Mouse (Mus musculus): Measurements from ENCODE around the gene Zfp598. TPM values are rescaled to one million over a fixed set of nuclear protein-coding genes. Genes with fewer than 3 reads are reported as not detected.

The Zfp598 gene
- total and polyA plus RNA-seq, 3 experiments: 22.1 to 54.0 (median 31.8) TPM

DNA sequence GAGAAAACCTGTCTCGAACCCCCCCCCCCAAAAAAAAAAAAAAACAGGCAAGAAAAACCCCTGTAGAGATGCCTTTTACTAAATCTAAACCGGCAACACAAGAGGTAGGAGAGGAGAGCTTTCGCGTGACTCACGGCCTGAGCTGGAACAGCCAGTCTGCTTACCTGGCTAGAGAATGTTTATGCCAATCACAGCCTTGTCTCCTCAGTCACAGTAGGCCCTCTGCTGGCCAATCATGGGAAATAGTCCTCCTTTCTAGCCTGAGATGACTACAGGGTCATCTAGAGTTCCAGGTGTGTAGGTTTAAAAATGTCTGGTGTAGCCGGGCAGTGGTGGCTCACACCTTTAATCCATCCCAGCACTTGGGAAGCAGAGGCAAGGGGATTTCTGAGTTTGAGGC is 2.1 kb upstream of the Zfp598 start:
- Histone ChIP-seq H3K9ac (ENCODE audit: insufficient read depth, low read depth) (no peak overlapping the region), H3K27ac (ENCODE audit: insufficient read depth, low read depth) (no peak overlapping the region), H3K36me3 (replicated peaks in 1 of 2; ENCODE audit: control insufficient read depth in 1 of 2, insufficient read depth in 1 of 2, low read length in 1 of 2) (no peaks in the 10 kb centered on the region), H3K27me3 (replicated peaks) (no peaks in the 10 kb centered on the region), H3K4me1 (ENCODE audit: control insufficient read depth in 1 of 2, insufficient read depth in 2 of 2) (peaks cover 5 to 39% of the 10 kb centered on the region in 2 experiments; a peak in 2 of 4 replicates), H3K9me3 (replicated peaks; ENCODE audit: low read length) (no peaks in the 10 kb centered on the region), H3K4me3 (replicated peaks in 1 of 3; ENCODE audit: low read depth in 2 of 3, low read length in 2 of 3, poor library complexity in 1 of 3) (no peak overlapping the region), H3K79me2 (replicated peaks; ENCODE audit: control insufficient read depth, extremely low read depth, insufficient read depth, poor library complexity, severe bottlenecking) (peaks cover 25% of the 10 kb centered on the region), H3K4me2 (ENCODE audit: insufficient read depth, low read depth, poor library complexity, severe bottlenecking) (0 out of 2 replicates have a peak overlapping the region, but pooled peaks have one; percentile 37)
- in situ Hi-C loops (cut with MboI; ENCODE audit: low pct_ligation_motif_present, low pct_unique_long_range_greater_than_20kb, low sequenced_read_pairs): no loop called here
- TF ChIP-seq ELF1 (IDR thresholded peaks at IDR 0.05; ENCODE audit: low read depth, low read length): no peak
- no peak; the same call in 1 of the 2 replicates for TF ChIP-seq NRF1 (IDR thresholded peaks at IDR 0.05; ENCODE audit: low read depth, low read length)
- no peak for TF ChIP-seq JUN (IDR thresholded peaks at IDR 0.05; ENCODE audit: insufficient read depth, low read depth, low read length)
- 0 out of 2 replicates have a peak, but pooled peaks have one; percentile 15 for TF ChIP-seq MEF2A (IDR thresholded peaks at IDR 0.05; ENCODE audit: borderline replicate concordance, low read depth, low read length)
- peak; percentile 82 for TF ChIP-seq SMC3 (IDR thresholded peaks at IDR 0.05; ENCODE audit: low read depth, low read length)
- TF ChIP-seq GABPA (IDR thresholded peaks at IDR 0.05; ENCODE audit: insufficient replicate concordance, low read depth, low read length): no peak
- TF ChIP-seq CHD1 (IDR thresholded peaks at IDR 0.05; ENCODE audit: low read depth, low read length): no peak
- TF ChIP-seq MYC (IDR thresholded peaks at IDR 0.05; ENCODE audit: low read depth, low read length): peak; percentile 70; the same call in 1 of the 2 replicates
- no peak for TF ChIP-seq E2F4 (IDR thresholded peaks at IDR 0.05; ENCODE audit: insufficient replicate concordance, low read depth, low read length)
- 0 out of 2 replicates have a peak, but pooled peaks have one; percentile 27 for TF ChIP-seq JUND (conservative IDR thresholded peaks at IDR 0.05; ENCODE audit: low read depth, low read length)
- TF ChIP-seq BHLHE40 (IDR thresholded peaks at IDR 0.05; ENCODE audit: low read depth, low read length): no peak
- no peak for TF ChIP-seq KAT2A (IDR thresholded peaks at IDR 0.05; ENCODE audit: insufficient replicate concordance, low read length)
- no peak for TF ChIP-seq MXI1 (IDR thresholded peaks at IDR 0.05; ENCODE audit: low read depth, low read length)
- TF ChIP-seq MAZ (IDR thresholded peaks at IDR 0.05; ENCODE audit: low read depth, low read length): no peak
- peak; percentile 53; the same call in 1 of the 2 replicates for TF ChIP-seq MAX (IDR thresholded peaks at IDR 0.05; ENCODE audit: low read length)
- peak; percentile 36; the same call in 1 of the 2 replicates for TF ChIP-seq HCFC1 (IDR thresholded peaks at IDR 0.05; ENCODE audit: low read depth, low read length)
- TF ChIP-seq CHD2 (IDR thresholded peaks at IDR 0.05; ENCODE audit: low read length): no peak
- no peak for TF ChIP-seq TBP (conservative IDR thresholded peaks at IDR 0.05; ENCODE audit: low read depth, low read length)
- peak; percentile 42 for TF ChIP-seq ZC3H11A (IDR thresholded peaks at IDR 0.05; ENCODE audit: low read depth, low read length)
- TF ChIP-seq ZNF384 (IDR thresholded peaks at IDR 0.05; ENCODE audit: low read depth, low read length): peak; percentile 53; the same call in 1 of the 2 replicates
- no peak for TF ChIP-seq ZKSCAN1 (IDR thresholded peaks at IDR 0.05; ENCODE audit: borderline replicate concordance, low read depth, low read length)
- TF ChIP-seq POLR2AphosphoS2 (IDR thresholded peaks at IDR 0.05; ENCODE audit: low read depth, low read length): no peak
- no peak for TF ChIP-seq ZMIZ1 (IDR thresholded peaks at IDR 0.05; ENCODE audit: low read depth, low read length)
- TF ChIP-seq CTCF (conservative IDR thresholded peaks at IDR 0.05 in 1 of 2, IDR thresholded peaks at IDR 0.05 in 1 of 2; ENCODE audit: low read depth in 2 of 2, low read length in 2 of 2): peak; percentile 78 to 93
- no peak for TF ChIP-seq USF2 (conservative IDR thresholded peaks at IDR 0.05; ENCODE audit: low read depth, low read length)
- 0 out of 2 replicates have a peak, but pooled peaks have one; percentile 16 for TF ChIP-seq TCF12 (IDR thresholded peaks at IDR 0.05; ENCODE audit: low read depth, low read length)
- no peak for TF ChIP-seq USF1 (IDR thresholded peaks at IDR 0.05; ENCODE audit: low read depth, low read length)
- no peak for TF ChIP-seq EP300 (IDR thresholded peaks at IDR 0.05; ENCODE audit: low read length)
- TF ChIP-seq SIN3A (IDR thresholded peaks at IDR 0.05; ENCODE audit: low read length): peak; percentile 64; the same call in 1 of the 2 replicates
- TF ChIP-seq NELFE (IDR thresholded peaks at IDR 0.05; ENCODE audit: low read depth, low read length): no peak
- peak; percentile 57 for TF ChIP-seq IRF4 (IDR thresholded peaks at IDR 0.05; ENCODE audit: low read depth, low read length)
- no peak for TF ChIP-seq POLR2A (IDR thresholded peaks at IDR 0.05; ENCODE audit: low read depth, low read length)
- no peak for TF ChIP-seq PAX5 (IDR thresholded peaks at IDR 0.05; ENCODE audit: low read length)
- TF ChIP-seq UBTF (IDR thresholded peaks at IDR 0.05; ENCODE audit: low read depth, low read length): no peak
- peak; percentile 36; the same call in 1 of the 2 replicates for TF ChIP-seq MAFK (IDR thresholded peaks at IDR 0.05; ENCODE audit: insufficient replicate concordance, low read length)
- peak; percentile 81 for TF ChIP-seq RAD21 (IDR thresholded peaks at IDR 0.05; ENCODE audit: low read depth, low read length)
- no peak for TF ChIP-seq ETS1 (conservative IDR thresholded peaks at IDR 0.05; ENCODE audit: low read depth, low read length)
- no peak; the same call in 1 of the 2 replicates for TF ChIP-seq RCOR1 (conservative IDR thresholded peaks at IDR 0.05; ENCODE audit: low read depth, low read length)
- DNase-seq (ENCODE audit: extremely low read depth): peak; percentile 85
- dilution Hi-C loops (cut with MboI; ENCODE audit: extremely low pct_ligation_motif_present, extremely low pct_unique_long_range_greater_than_20kb, low sequenced_read_pairs): no loop called here

Measured in CH12.LX (cell line).